Mouse (Mus musculus) midbrain, embryonic 14.5 days (tissue): ENCODE results near the gene Olfr153. TPM values are rescaled to one million over a fixed set of nuclear protein-coding genes. Genes with fewer than 3 reads are reported as not detected.
"Not testable (repeated sequence)": the region's sequence is repeated elsewhere in the genome, so short reads cannot be mapped to it uniquely, and the experiment has no call there.

Experiments
- ATAC-seq: fragments of 200-750 bp; cut with Nextera tagmentation; 2 replicates; pipeline ENCODE4 v1.8.0; 2017; ENCODE audit warnings: moderate number of reproducible peaks, moderate library complexity; ENCODE audit not compliant: low FRiP score, low TSS enrichment
- DNase-seq: peaks from one replicate; pipeline ENCODE4 v3.0.0-alpha.2; 2015
- H3K27ac ChIP-seq: fragments of 300-500 bp; sonication (generic); replicated peaks from 2 replicates; pipeline ENCODE4 v1.5.1; 2014; ENCODE audit warnings: mild to moderate bottlenecking, low read depth, low read length, moderate library complexity
- H3K27me3 ChIP-seq: fragments of 300-500 bp; sonication (generic); 2 replicates; pipeline ENCODE4 v1.6.1; 2014; ENCODE audit warnings: low read length, control low read depth, mixed read lengths; ENCODE audit not compliant: control insufficient read depth, insufficient read depth
- H3K36me3 ChIP-seq: fragments of 300-500 bp; sonication (generic); 2 replicates; pipeline ENCODE4 v1.6.1; 2014; ENCODE audit warnings: low read length, control low read depth; ENCODE audit not compliant: control insufficient read depth, insufficient read depth
- H3K4me1 ChIP-seq: fragments of 300-500 bp; sonication (generic); 2 replicates; pipeline ENCODE4 v1.6.1; 2014; ENCODE audit warnings: mild to moderate bottlenecking, antibody characterized with exemption, low read length, control low read depth; ENCODE audit not compliant: control insufficient read depth, insufficient read depth
- H3K4me2 ChIP-seq: fragments of 300-500 bp; sonication (generic); 2 replicates; pipeline ENCODE4 v1.6.1; 2014; ENCODE audit warnings: mild to moderate bottlenecking, low read length, moderate library complexity
- H3K4me3 ChIP-seq: fragments of 300-500 bp; sonication (generic); replicated peaks from 2 replicates; pipeline ENCODE4 v1.5.1; 2014; ENCODE audit warnings: low read depth, low read length
- H3K9ac ChIP-seq: fragments of 300-500 bp; sonication (generic); replicated peaks from 2 replicates; pipeline ENCODE4 v1.6.1; 2014; ENCODE audit warnings: mild to moderate bottlenecking, low read length, moderate library complexity
- H3K9me3 ChIP-seq: fragments of 300-500 bp; sonication (generic); 2 replicates; pipeline ENCODE4 v1.6.1; 2016; ENCODE audit warnings: low read length, control low read depth, mixed read lengths; ENCODE audit not compliant: control insufficient read depth
- WGBS: fragments of 180-500 bp; shearing (Covaris S2); extraction: QIAGEN DNeasy Blood & Tissue Kit; methylation state at CpG from one replicate; pipeline ENCODE4 v1.1.7; 2014; 5-methylcytosine and 5-hydroxymethylcytosine counted together
- polyA plus RNA-seq: library from polyadenylated mRNA; unstranded; fragments of >200 nt; fragmentation: Nextera tagmentation; extraction: Ambion mirVana; gene quantifications from 2 replicates; pipeline ENCODE4 v1.2.1, GENCODE M21; 2014

Olfr153 gene
- polyA plus RNA-seq, 1 experiment from 2014 or later = not detected

DNA sequence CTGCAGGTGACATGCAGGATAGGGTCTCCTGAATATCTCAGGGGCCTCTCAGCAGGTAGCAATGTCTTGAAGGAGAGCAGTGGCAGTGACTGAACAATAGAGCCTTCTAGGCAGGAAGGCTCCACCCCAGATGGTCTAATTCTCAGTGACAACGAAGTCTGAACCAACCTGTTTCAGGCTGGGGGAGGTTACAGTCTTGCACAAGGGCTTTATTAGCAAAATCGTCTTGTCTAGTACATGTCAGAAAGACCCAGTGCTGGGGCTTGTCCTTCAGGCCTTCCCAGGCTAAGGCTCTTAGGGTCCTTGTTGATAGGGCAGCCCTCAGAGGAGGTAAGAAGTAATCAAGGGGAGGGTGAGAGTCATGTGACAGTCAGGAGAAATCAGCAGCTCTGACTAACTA, 3.2 kb downstream of the Olfr153 start:
- no peak overlapping the region for H3K4me2 ChIP-seq
- no peak for ATAC-seq
- no peak overlapping the region for H3K27ac ChIP-seq
- no peaks in the 10 kb centered on the region for H3K36me3 ChIP-seq
- no peak overlapping the region for H3K9ac ChIP-seq
- DNase-seq = no peak
- H3K9me3 ChIP-seq = no peaks in the 10 kb centered on the region
- 68% methylated on average over 2 of the region's 2 CpGs for WGBS
- no peaks in the 10 kb centered on the region for H3K27me3 ChIP-seq
- no peaks in the 10 kb centered on the region for H3K4me1 ChIP-seq
- no peak overlapping the region for H3K4me3 ChIP-seq

DNA sequence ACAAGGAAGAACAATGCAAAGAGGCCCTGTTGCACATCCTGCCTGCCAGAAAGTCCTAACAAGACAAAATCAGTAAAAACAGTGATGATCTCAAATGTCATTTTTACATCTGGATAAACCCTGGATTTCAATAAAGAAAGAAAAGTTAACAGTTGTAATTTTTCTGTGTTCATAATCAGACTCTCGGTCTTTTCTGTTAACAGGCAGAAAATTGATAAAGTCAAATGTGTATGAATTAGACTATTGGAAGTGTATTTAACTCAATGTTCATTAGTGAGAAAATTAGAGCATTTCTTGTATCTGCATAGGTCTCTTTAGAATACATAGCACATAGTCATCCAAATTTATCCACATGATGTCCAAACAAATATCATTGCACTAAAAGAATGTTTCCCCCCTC, 13.8 kb downstream of the Olfr153 start, which contains the start of gene Olfr1128:
TSS of gene Olfr1128 (minus strand) at position 101 of the 400 bp plus-strand sequence.
- WGBS = 85% methylated on average over 1 of the region's 1 CpGs

DNA sequence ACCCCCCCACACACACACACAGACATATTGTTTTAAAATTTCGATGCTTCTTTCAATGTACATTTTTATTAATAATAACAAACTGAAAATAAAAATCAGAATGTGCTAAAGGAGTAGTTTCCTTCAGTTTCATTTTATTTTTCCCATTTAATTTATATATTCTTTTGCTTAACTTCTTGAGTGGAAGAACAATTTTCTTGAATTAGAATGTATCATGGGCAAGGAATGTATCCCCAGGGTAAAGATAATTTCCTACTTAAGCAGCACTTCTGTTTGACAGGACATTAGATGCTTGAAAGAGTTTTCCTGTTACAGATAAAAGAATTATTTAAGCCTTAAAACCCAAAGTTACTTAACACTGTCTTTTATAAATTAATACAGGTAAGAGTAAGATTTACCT, 42.0 kb downstream of the Olfr153 start, which contains the start of gene Olfr1129:
TSS of gene Olfr1129 (plus strand) at position 301 of the 400 bp plus-strand sequence.
- not testable (repeated sequence) for H3K4me1 ChIP-seq, H3K36me3 ChIP-seq, H3K9me3 ChIP-seq, ATAC-seq, H3K4me2 ChIP-seq, H3K27me3 ChIP-seq, H3K4me3 ChIP-seq, H3K27ac ChIP-seq, DNase-seq, H3K9ac ChIP-seq
- WGBS = 75% methylated on average over 1 of the region's 1 CpGs

More for the DNA sequence above, 13.8 kb downstream of the Olfr153 start, which contains the start of gene Olfr1128:
- DNase-seq (no peak), ATAC-seq (no peak)
- no peaks in the 10 kb centered on the region for H3K27me3 ChIP-seq
- no peaks in the 10 kb centered on the region for H3K9me3 ChIP-seq
- no peak within 1 kb of the TSS for H3K9ac ChIP-seq
- no peaks in the 10 kb centered on the region for H3K36me3 ChIP-seq
- no peak within 1 kb of the TSS for H3K4me2 ChIP-seq
- no peak within 1 kb of the TSS for H3K4me3 ChIP-seq
- no peak within 1 kb of the TSS for H3K27ac ChIP-seq
- H3K4me1 ChIP-seq = no peaks in the 10 kb centered on the region

Other genes starting within 250 kb of the Olfr153 start
- not detected in 2 replicates for gene Olfr1118, start 224.2 kb upstream of the Olfr153 start, polyA plus RNA-seq
- not detected in 2 replicates for gene Olfr1120, start 177.0 kb upstream of the Olfr153 start, polyA plus RNA-seq
- not detected in 2 replicates for gene Olfr1121, start 161.9 kb upstream of the Olfr153 start, polyA plus RNA-seq
- not detected in 2 replicates for gene Olfr1122, start 145.9 kb upstream of the Olfr153 start, polyA plus RNA-seq
- not detected in 2 replicates for gene Olfr1123, start 115.2 kb upstream of the Olfr153 start, polyA plus RNA-seq
- not detected in 2 replicates for gene Olfr1124, start 101.5 kb upstream of the Olfr153 start, polyA plus RNA-seq
- gene Olfr1126, start 77.8 kb upstream of the Olfr153 start, polyA plus RNA-seq = not detected in 2 replicates
- gene Pramel7, start 34.7 kb upstream of the Olfr153 start, polyA plus RNA-seq = not detected in 2 replicates
- gene Pramel6, start 25.2 kb upstream of the Olfr153 start, polyA plus RNA-seq = not detected in 2 replicates
- gene Olfr1128, start 13.7 kb downstream of the Olfr153 start, polyA plus RNA-seq = not detected in 2 replicates
- not detected in 2 replicates for gene Olfr1129, start 42.1 kb downstream of the Olfr153 start, polyA plus RNA-seq
- not detected in 2 replicates for gene Olfr1130, start 74.4 kb downstream of the Olfr153 start, polyA plus RNA-seq
- not detected in 2 replicates for gene Olfr1131, start 95.3 kb downstream of the Olfr153 start, polyA plus RNA-seq
- gene Olfr1132, start 105.7 kb downstream of the Olfr153 start, polyA plus RNA-seq = not detected in 2 replicates
- gene Olfr1133, start 115.6 kb downstream of the Olfr153 start, polyA plus RNA-seq = not detected in 2 replicates
- not detected in 2 replicates for gene Olfr1134, start 126.7 kb downstream of the Olfr153 start, polyA plus RNA-seq
- not detected in 2 replicates for gene Olfr1135, start 141.9 kb downstream of the Olfr153 start, polyA plus RNA-seq
- not detected in 2 replicates for gene Olfr1136, start 162.2 kb downstream of the Olfr153 start, polyA plus RNA-seq
- not detected in 2 replicates for gene Olfr1137, start 181.4 kb downstream of the Olfr153 start, polyA plus RNA-seq
- not detected in 2 replicates for gene Olfr1138, start 208.2 kb downstream of the Olfr153 start, polyA plus RNA-seq
- not detected in 2 replicates for gene Olfr1140, start 212.0 kb downstream of the Olfr153 start, polyA plus RNA-seq
- gene Olfr1141, start 222.2 kb downstream of the Olfr153 start, polyA plus RNA-seq = not detected in 2 replicates
- not detected in 2 replicates for gene Olfr152, start 247.7 kb downstream of the Olfr153 start, polyA plus RNA-seq